Mouse (Mus musculus) neutrophil, adult 5-6 weeks (primary cell): ENCODE results near the gene Trappc3. TPM values are rescaled to one million over a fixed set of nuclear protein-coding genes. Genes with fewer than 3 reads are reported as not detected.

ENCODE experiments used
- total RNA-seq: library from RNA; stranded (forward); fragments of 200-1000 nt; gene quantifications from 2 replicates; pipeline ENCODE4 v1.2.3, GENCODE M21; 2017

Gene Trappc3
- total RNA-seq, 1 experiment from 2014 or later = 33.1 TPM

Other genes starting within 250 kb of the Trappc3 start
- gene Csf3r, start 237.8 kb upstream of the Trappc3 start, total RNA-seq = 2,879 and 3,175 TPM in 2 replicates
- 55.0 and 61.3 TPM in 2 replicates for gene Mrps15, start 215.4 kb upstream of the Trappc3 start, total RNA-seq
- 17.4 and 23.7 TPM in 2 replicates for gene Oscp1, start 203.8 kb upstream of the Trappc3 start, total RNA-seq
- 19.4 and 29.0 TPM in 2 replicates for gene Lsm10, start 165.7 kb upstream of the Trappc3 start, total RNA-seq
- gene Stk40, start 158.4 kb upstream of the Trappc3 start, total RNA-seq = 65.2 and 66.7 TPM in 2 replicates
- gene Eva1b, start 114.6 kb upstream of the Trappc3 start, total RNA-seq = 3.1 and 4.4 TPM in 2 replicates
- gene Sh3d21, start 98.8 kb upstream of the Trappc3 start, total RNA-seq = 0.81 and 0.86 TPM in 2 replicates
- 378 and 401 TPM in 2 replicates for gene Thrap3, start 59.6 kb upstream of the Trappc3 start, total RNA-seq
- gene Map7d1, start 6.0 kb upstream of the Trappc3 start, total RNA-seq = 104 and 115 TPM in 2 replicates
- gene Col8a2, start 24.5 kb downstream of the Trappc3 start, total RNA-seq = not detected in 2 replicates
- gene Adprhl2, start 59.4 kb downstream of the Trappc3 start, total RNA-seq = 21.9 and 22.2 TPM in 2 replicates
- not detected in 2 replicates for gene Tekt2, start 63.4 kb downstream of the Trappc3 start, total RNA-seq
- 9.7 and 9.9 TPM in 2 replicates for gene Ago3, start 167.2 kb downstream of the Trappc3 start, total RNA-seq
- gene Ago1, start 206.3 kb downstream of the Trappc3 start, total RNA-seq = 27.0 and 27.8 TPM in 2 replicates